Mouse (Mus musculus) embryonic facial prominence, embryonic 11.5 days (tissue): ENCODE data around the gene Slc4a1. TPM values are rescaled to one million over a fixed set of nuclear protein-coding genes. Genes with fewer than 3 reads are reported as not detected.

Experiments
- ATAC-seq: fragments of 200-750 bp; cut with Nextera tagmentation; replicated peaks from 2 replicates; pipeline ENCODE4 v1.8.0; 2017; ENCODE audit warnings: low read depth; ENCODE audit not compliant: insufficient number of reproducible peaks, low FRiP score, low TSS enrichment
- DNase-seq: peaks from one replicate; pipeline ENCODE4 v3.0.0-alpha.2; 2015; ENCODE audit warnings: low spot score
- H3K27ac ChIP-seq: fragments of 300-500 bp; sonication (generic); replicated peaks from 2 replicates; pipeline ENCODE4 v1.5.1; 2014; ENCODE audit warnings: mild to moderate bottlenecking, low read depth, low read length, control low read depth
- H3K27me3 ChIP-seq: fragments of 300-500 bp; sonication (generic); 2 replicates; pipeline ENCODE4 v1.6.1; 2014; ENCODE audit warnings: mild to moderate bottlenecking, low read length, moderate library complexity, mixed read lengths; ENCODE audit not compliant: control insufficient read depth, insufficient read depth
- H3K36me3 ChIP-seq: fragments of 300-500 bp; sonication (generic); replicated peaks from 2 replicates; pipeline ENCODE4 v1.6.1; 2014; ENCODE audit warnings: low read depth, mild to moderate bottlenecking, low read length, moderate library complexity, mixed read lengths; ENCODE audit not compliant: control insufficient read depth, insufficient read depth
- H3K4me1 ChIP-seq: fragments of 300-500 bp; sonication (generic); 2 replicates; pipeline ENCODE4 v1.6.1; 2014; ENCODE audit warnings: low read length, mixed read lengths; ENCODE audit not compliant: control insufficient read depth, insufficient read depth
- H3K4me2 ChIP-seq: fragments of 300-500 bp; sonication (generic); 2 replicates; pipeline ENCODE4 v1.6.1; 2014; ENCODE audit warnings: low read depth, mild to moderate bottlenecking, control low read depth, low read length, moderate library complexity
- H3K4me3 ChIP-seq: fragments of 300-500 bp; sonication (generic); 2 replicates; pipeline ENCODE4 v1.5.1; 2014; ENCODE audit warnings: low read depth, low read length, control low read depth
- H3K9ac ChIP-seq: fragments of 300-500 bp; sonication (generic); replicated peaks from 2 replicates; pipeline ENCODE4 v1.6.1; 2014; ENCODE audit warnings: mild to moderate bottlenecking, control low read depth, low read length
- H3K9me3 ChIP-seq: fragments of 300-500 bp; sonication (generic); replicated peaks from 2 replicates; pipeline ENCODE4 v1.6.1; 2016; ENCODE audit warnings: mild to moderate bottlenecking, low read length, inconsistent platforms, mixed read lengths; ENCODE audit not compliant: control insufficient read depth
- WGBS: fragments of 180-500 bp; shearing (Covaris S2); extraction: QIAGEN DNeasy Blood & Tissue Kit; methylation state at CpG from one replicate; pipeline ENCODE4 v1.1.7; 2014; 5-methylcytosine and 5-hydroxymethylcytosine counted together
- polyA plus RNA-seq: library from polyadenylated mRNA; unstranded; fragments of >200 nt; fragmentation: Nextera tagmentation; extraction: Ambion mirVana; gene quantifications from 2 replicates; pipeline ENCODE4 v1.2.1, GENCODE M21; 2014

Slc4a1 gene
- polyA plus RNA-seq, 1 experiment from 2014 or later, result 25.8 TPM

DNA sequence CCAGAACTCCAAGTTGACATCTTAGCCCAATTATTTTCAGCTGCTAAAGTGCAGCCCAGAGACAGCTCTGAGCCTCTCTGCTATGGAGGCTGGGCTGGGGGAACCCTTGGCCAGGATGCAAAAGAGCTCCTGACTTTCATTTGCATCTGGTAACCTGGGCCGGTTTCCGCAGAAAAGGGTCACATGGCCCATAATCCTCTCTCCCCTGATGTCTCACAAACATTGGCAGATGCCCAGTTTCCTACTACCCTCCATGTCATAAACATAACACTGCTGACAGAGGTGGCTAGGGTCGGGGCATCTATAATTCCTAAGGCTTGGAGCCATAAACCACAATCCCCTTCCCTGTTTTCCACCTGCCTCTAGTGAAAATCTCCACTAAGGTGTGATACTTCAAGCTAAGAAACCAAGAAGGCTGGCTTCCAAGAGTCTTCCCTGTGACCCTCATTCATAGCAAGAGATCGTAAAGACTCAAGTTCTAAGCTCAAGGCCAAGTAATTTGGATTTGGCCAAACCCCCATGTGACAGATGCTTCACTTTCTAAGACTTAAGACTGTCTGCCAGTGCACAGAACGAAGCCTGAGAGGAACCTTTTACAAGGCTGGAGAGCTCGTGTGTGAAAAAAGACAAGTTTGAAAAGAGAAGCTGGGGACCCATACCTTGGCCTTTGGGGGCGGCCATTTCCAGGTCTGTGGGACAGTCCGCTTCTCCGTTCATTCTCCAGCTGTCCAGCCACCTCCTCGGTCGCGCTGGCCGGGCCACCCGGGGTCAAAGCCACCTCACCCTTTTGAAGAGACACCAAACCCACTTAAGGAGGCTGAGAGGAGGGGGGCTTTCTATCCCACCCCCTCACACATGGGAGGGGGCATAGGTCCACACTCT lies 50.1 kb downstream of the Slc4a1 start:
- WGBS, result 13% methylated on average over 14 of the region's 14 CpGs
- ATAC-seq (peak; percentile 8; the same call in 1 of the 2 replicates), DNase-seq (peak; percentile 16)
- Histone ChIP-seq H3K9me3 (no peaks in the 10 kb centered on the region), H3K27ac (peak overlapping the region; percentile 99), H3K27me3 (no peaks in the 10 kb centered on the region), H3K4me2 (peak overlapping the region; percentile 90), H3K9ac (peak overlapping the region; percentile 100), H3K4me1 (peaks cover 8% of the 10 kb centered on the region), H3K36me3 (no peaks in the 10 kb centered on the region; the same call in 1 of the 2 replicates), H3K4me3 (peak overlapping the region; percentile 100)

DNA sequence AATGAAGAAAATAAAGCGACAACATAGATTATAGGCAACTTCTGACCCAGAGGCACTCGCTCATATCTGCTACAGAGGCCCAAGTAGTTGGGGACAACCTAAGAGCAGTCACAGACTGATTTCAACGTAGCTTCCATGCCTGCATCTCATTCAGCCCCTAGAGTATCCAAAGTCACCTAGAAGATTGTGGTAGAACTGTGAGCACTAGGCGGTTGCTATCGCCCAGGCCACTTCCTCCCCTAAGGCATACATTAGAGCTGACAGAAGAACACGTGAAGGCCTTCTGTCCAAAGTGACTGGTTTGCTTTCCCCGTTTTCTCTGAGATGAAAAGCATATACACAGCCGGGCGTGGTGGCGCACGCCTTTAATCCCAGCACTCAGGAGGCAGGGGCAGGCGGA lies 51.7 kb downstream of the Slc4a1 start:
- Histone ChIP-seq H3K4me2 (no peak overlapping the region), H3K9ac (no peak overlapping the region), H3K4me1 (peaks cover 10% of the 10 kb centered on the region), H3K36me3 (no peaks in the 10 kb centered on the region; the same call in 1 of the 2 replicates), H3K4me3 (no peak overlapping the region), H3K27me3 (no peaks in the 10 kb centered on the region), H3K9me3 (no peaks in the 10 kb centered on the region), H3K27ac (no peak overlapping the region)
- WGBS, result 88% methylated on average over 12 of the region's 12 CpGs
- ATAC-seq (no peak), DNase-seq (no peak)

DNA sequence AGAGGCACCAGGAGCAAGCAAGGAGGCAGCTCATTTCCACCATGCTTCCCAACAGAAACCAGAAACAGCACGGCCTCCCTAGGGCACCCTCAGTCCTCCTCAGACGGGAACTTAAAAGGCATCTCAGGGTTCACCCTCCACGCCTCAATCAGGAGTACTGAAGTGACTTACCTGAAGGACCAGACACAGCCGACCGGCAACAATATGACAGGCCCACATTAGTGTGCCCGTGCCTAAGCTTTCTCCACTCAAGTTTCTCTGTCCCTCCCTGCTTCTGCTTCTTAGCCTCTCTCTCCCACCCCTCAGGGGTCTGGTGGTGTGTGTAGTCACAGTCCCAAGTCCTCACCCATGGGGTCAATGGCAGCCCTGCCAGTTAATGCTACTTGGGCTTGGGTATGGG lies 53.4 kb downstream of the Slc4a1 start:
- Histone ChIP-seq H3K4me2 (no peak overlapping the region), H3K9ac (no peak overlapping the region), H3K36me3 (peaks cover 3% of the 10 kb centered on the region; the same call in 1 of the 2 replicates), H3K4me1 (peaks cover 10% of the 10 kb centered on the region), H3K9me3 (no peaks in the 10 kb centered on the region), H3K27me3 (no peaks in the 10 kb centered on the region), H3K27ac (no peak overlapping the region), H3K4me3 (no peak overlapping the region)
- 83% methylated on average over 6 of the region's 6 CpGs for WGBS
- no peak for ATAC-seq
- DNase-seq, result no peak

DNA sequence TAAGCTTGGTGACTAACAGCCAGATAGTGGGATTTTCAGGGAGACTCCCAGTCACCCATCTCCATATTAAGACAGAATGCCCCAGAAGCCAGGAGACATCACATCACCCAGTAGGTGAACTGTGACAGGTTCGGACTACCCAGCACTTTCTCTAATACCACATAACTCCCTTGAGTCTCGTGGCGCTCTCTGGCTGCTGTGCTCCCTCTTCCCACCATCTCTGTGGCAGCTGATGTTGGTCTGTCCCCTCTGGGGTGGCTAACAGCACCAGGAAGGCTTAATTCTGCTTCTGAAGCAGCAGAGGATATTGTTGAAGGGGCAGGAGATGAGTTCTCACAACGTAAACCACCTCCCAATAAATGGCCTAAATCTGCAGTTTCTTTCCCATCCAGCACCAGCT lies 54.0 kb downstream of the Slc4a1 start:
- Histone ChIP-seq H3K27ac (no peak overlapping the region), H3K9me3 (no peaks in the 10 kb centered on the region), H3K4me1 (peaks cover 10% of the 10 kb centered on the region), H3K4me3 (no peak overlapping the region), H3K4me2 (no peak overlapping the region), H3K27me3 (no peaks in the 10 kb centered on the region), H3K36me3 (peaks cover 7% of the 10 kb centered on the region; the same call in 1 of the 2 replicates), H3K9ac (no peak overlapping the region)
- DNase-seq (no peak), ATAC-seq (no peak)
- 71% methylated on average over 4 of the region's 4 CpGs for WGBS

DNA sequence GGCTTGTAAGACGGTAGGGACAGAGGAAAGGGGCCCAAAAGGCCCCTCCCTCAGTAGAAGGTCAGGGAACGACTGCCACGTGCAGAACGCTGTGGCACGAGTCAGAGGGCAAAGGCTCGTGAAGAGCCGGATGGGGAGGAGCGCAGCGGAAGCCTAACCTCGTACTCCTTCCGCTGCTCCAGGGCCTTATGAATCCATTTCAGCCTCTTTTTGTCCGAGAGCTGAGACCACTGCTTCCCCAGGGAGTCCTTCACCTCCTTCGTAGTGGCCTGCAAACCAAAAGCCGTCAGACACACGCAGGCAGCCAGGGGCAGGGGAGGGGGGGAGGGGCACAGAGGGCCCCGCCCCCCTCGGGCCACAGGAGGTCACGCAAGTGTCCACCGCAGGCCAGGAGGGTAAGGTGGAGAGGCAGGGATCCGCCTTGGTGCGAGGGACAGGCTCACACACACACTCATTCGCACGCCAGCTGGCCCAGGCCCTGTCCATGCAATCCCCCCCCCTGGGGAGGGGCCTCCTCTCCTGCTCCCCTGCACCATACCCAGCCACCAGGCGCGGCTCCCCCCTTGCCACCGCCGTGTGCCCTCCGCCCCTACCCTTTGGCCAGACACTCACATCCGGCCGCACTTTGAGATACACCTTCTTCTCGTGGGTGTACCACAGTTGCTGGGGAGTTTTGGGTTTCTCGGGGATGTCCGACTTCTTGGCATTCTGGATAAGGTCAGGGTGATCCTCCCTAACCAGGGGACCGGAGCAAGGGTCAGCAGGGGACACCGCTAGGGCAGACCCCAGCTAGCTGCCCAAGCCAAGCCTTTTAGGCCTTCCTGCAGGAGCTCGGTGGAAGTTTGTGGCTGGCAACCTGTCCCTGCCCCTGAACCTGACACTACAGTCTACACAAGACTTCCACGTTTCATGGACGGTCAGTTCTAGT lies 55.0 kb downstream of the Slc4a1 start:
- H3K27ac ChIP-seq, result no peak overlapping the region
- no peak overlapping the region for H3K4me2 ChIP-seq
- DNase-seq (no peak), ATAC-seq (no peak)
- H3K4me1 ChIP-seq, result peaks cover 9% of the 10 kb centered on the region
- no peaks in the 10 kb centered on the region for H3K27me3 ChIP-seq
- no peak overlapping the region for H3K4me3 ChIP-seq
- H3K36me3 ChIP-seq, result peaks cover 8% of the 10 kb centered on the region; the same call in 1 of the 2 replicates
- no peaks in the 10 kb centered on the region for H3K9me3 ChIP-seq
- WGBS, result 32% methylated on average over 38 of the region's 38 CpGs
- peak overlapping the region; percentile 9 for H3K9ac ChIP-seq

DNA sequence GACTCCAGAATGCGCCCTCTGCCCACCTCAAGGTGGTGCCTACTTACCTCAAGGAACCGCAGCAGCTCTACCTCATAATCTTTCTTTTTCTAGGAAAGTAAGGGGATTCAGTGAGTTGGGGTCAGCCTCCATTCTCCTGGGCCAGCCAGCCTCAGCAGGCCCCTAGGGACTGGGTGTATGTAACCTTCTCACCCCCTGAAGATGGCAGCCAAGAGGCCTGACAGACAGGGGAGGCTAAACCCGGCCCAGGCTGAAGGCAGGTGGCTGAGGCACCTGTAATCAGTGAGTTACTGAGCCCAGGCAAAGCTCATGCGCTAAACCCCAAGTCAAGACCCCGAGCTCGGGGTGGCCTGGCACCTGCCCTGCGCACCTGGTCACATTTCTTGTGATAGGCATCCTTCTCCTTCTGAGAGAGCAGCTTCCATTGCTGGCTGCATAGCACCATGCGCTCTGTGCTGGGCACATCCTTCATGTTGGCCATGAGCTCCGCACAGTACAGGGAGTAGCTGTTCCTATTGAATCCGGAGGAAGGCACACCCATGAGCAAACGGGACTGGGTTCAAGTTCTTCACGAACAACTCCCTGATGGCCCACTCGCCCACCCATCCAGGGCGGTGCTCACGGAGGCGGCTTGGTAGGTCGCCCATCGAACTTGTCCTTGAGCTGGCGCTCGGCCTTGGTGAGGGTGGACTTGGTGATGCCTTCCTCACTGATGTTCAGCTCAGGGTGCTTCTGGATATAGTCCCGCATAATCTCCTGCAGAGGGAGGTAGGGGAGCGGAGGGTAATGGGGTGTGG lies 56.0 kb downstream of the Slc4a1 start:
- no peak for ATAC-seq
- H3K9me3 ChIP-seq, result no peaks in the 10 kb centered on the region
- H3K36me3 ChIP-seq, result peaks cover 8% of the 10 kb centered on the region; the same call in 1 of the 2 replicates
- H3K4me1 ChIP-seq, result peaks cover 5% of the 10 kb centered on the region
- H3K4me3 ChIP-seq, result peak overlapping the region; percentile 23
- WGBS, result 89% methylated on average over 22 of the region's 22 CpGs
- peak overlapping the region; percentile 32; the same call in 1 of the 2 replicates for H3K4me2 ChIP-seq
- no peak overlapping the region for H3K27ac ChIP-seq
- H3K9ac ChIP-seq, result peak overlapping the region; percentile 19
- no peaks in the 10 kb centered on the region for H3K27me3 ChIP-seq
- no peak for DNase-seq

DNA sequence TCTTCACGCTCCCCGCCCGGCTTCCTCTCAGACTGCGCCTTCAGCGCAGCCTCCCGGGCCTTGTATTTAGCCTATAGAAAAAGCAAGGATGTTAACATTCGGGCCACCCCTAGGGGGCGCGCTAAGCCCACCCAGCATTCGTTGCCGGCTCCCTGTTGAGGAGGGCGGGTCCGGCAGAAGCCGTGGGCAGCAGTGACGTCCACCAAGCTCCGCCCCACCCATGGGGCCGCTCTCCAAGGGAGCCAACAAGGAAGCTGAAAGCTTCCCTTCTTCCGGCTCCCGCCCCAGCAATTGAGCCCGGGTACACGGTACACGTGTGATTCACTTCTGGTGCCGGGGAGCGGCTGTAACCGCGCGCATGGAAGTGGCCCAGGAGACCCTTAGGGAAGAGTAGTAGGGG lies 57.0 kb downstream of the Slc4a1 start:
- peak overlapping the region; percentile 32 for H3K4me2 ChIP-seq
- H3K27me3 ChIP-seq, result no peaks in the 10 kb centered on the region
- H3K4me1 ChIP-seq, result peaks cover 5% of the 10 kb centered on the region
- H3K36me3 ChIP-seq, result peaks cover 8% of the 10 kb centered on the region; the same call in 1 of the 2 replicates
- peak; percentile 98 for DNase-seq
- H3K9ac ChIP-seq, result peak overlapping the region; percentile 19
- under 1% methylated on average over 27 of the region's 27 CpGs for WGBS
- no peaks in the 10 kb centered on the region for H3K9me3 ChIP-seq
- ATAC-seq, result peak; percentile 86
- H3K4me3 ChIP-seq, result peak overlapping the region; percentile 23
- peak overlapping the region; percentile 4; the same call in 1 of the 2 replicates for H3K27ac ChIP-seq
